Comparison of ENCODE assay signal across 8 mouse cellular contexts in the genomic region with DNA sequence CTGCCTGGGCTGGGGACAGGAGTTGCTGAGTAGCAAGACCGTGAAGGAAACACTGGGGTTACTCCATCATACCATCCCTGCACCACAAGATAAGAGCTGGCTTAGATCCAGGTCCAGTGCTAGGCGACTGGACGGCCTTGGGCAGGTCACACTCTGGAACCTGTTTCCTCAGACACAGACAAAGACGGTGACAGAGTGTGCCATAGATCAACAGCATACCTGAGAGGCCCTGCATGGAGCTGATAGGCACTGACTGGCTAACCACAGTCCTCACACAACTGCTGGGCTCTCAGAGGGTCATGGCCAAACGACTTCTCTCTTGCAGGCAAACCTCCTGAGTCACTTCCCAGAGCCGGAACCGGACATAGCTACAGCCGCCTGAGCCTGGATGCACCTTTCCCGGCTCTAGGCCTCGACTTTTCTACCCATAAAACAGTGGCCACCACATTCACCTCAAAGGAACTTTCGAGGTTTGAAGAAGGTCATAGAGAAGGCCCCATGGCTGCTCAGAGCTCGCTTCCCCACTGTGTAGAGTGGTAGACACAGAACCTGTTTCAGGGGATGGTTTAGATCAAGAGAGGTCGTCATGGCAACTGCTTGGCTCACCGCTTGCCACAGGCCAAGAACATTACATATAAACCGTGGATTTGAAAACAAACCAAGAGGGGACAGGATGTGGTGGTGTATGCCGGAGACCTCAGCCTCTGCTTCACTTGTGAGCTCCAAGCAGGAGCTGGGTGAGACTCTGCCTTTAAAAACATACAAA. TPM values are rescaled to one million over a fixed set of nuclear protein-coding genes. Genes with fewer than 3 reads are reported as not detected.
DNase-seq lines count a peak whose midpoint lies in the region; ATAC-seq and TF ChIP-seq lines count a peak whose summit lies in the region.

No protein-coding gene starts in this region.

- TF ChIP-seq CTCF in bone marrow, adult 2 months (IDR thresholded peaks at IDR 0.05; ENCODE audit: control insufficient read depth, insufficient read depth, low read length): 0 out of 2 replicates have a peak, but pooled peaks have one; percentile 6

- ATAC-seq in kidney, embryonic 16.5 days (ENCODE audit: low FRiP score, low TSS enrichment): peak; percentile 19; the same call in 1 of the 2 replicates
- peak; percentile 45; the same call in 1 of the 2 replicates for ATAC-seq in limb, embryonic 14.5 days (ENCODE audit: low FRiP score, low read depth)
- 0 out of 2 replicates have a peak, but pooled peaks have one; percentile 17 for ATAC-seq in midbrain, embryonic 16.5 days

- DNase-seq in kidney, adult 8-10 months: no peak
- peak; percentile 27 for DNase-seq in limb, embryonic 14.5 days (ENCODE audit: low spot score)
- no peak for DNase-seq in yolk sac, embryonic 10.5 days (ENCODE audit: low spot score)
- DNase-seq in retina, embryonic 14.5 days (ENCODE audit: low spot score): no peak
- no peak for DNase-seq in neural tube, embryonic 10.5 days (ENCODE audit: extremely low spot score, low spot score)

- no peaks in the 10 kb centered on the region for H3K9me3 ChIP-seq in kidney, embryonic 16.5 days (ENCODE audit: low read length)
- H3K9me3 ChIP-seq in limb, embryonic 14.5 days (ENCODE audit: control insufficient read depth, low read length): no peaks in the 10 kb centered on the region
- no peaks in the 10 kb centered on the region for H3K9me3 ChIP-seq in midbrain, embryonic 16.5 days (replicated peaks; ENCODE audit: control insufficient read depth, low read length, poor library complexity, severe bottlenecking)

- H3K27me3 ChIP-seq in kidney, embryonic 16.5 days (ENCODE audit: insufficient read depth, low read length): no peaks in the 10 kb centered on the region
- H3K27me3 ChIP-seq in limb, embryonic 14.5 days (ENCODE audit: control insufficient read depth, insufficient read depth, low read length): no peaks in the 10 kb centered on the region
- no peaks in the 10 kb centered on the region for H3K27me3 ChIP-seq in midbrain, embryonic 16.5 days (ENCODE audit: control insufficient read depth, insufficient read depth, low read depth, low read length)

- no peak for TF ChIP-seq POLR2A in bone marrow, adult 2 months (IDR thresholded peaks at IDR 0.05; ENCODE audit: borderline replicate concordance, control insufficient read depth, low read depth, low read length)
- TF ChIP-seq POLR2A in limb, embryonic 14.5 days (IDR thresholded peaks at IDR 0.05; ENCODE audit: borderline replicate concordance, extremely low read depth, insufficient read depth, insufficient read length): no peak

- no peak overlapping the region for H3K4me3 ChIP-seq in kidney, embryonic 16.5 days (ENCODE audit: low read length)
- no peak overlapping the region for H3K4me3 ChIP-seq in bone marrow, adult 2 months (replicated peaks; ENCODE audit: control insufficient read depth, low read depth, low read length)
- H3K4me3 ChIP-seq in limb, embryonic 14.5 days (replicated peaks; ENCODE audit: low read length): no peak overlapping the region
- no peak overlapping the region for H3K4me3 ChIP-seq in midbrain, embryonic 16.5 days (ENCODE audit: low read depth, low read length)

- H3K9ac ChIP-seq in kidney, embryonic 16.5 days (replicated peaks; ENCODE audit: low read length): no peak overlapping the region
- H3K9ac ChIP-seq in limb, embryonic 14.5 days (ENCODE audit: low read depth, low read length, severe bottlenecking): 0 out of 2 replicates have a peak overlapping the region, but pooled peaks have one; percentile 28
- H3K9ac ChIP-seq in midbrain, embryonic 16.5 days (ENCODE audit: low read depth, low read length): 0 out of 2 replicates have a peak overlapping the region, but pooled peaks have one; percentile 10

- H3K4me2 ChIP-seq in kidney, embryonic 16.5 days (replicated peaks; ENCODE audit: low read depth, low read length): no peak overlapping the region
- H3K4me2 ChIP-seq in limb, embryonic 14.5 days (replicated peaks; ENCODE audit: low read depth, low read length, severe bottlenecking): no peak overlapping the region
- H3K4me2 ChIP-seq in midbrain, embryonic 16.5 days (ENCODE audit: low read length): no peak overlapping the region

- H3K27ac ChIP-seq in kidney, embryonic 16.5 days (ENCODE audit: low read length): no peak overlapping the region
- peak overlapping the region; percentile 85 for H3K27ac ChIP-seq in bone marrow, adult 2 months (ENCODE audit: control insufficient read depth, insufficient read depth, low read depth, low read length, poor library complexity)
- no peak overlapping the region for H3K27ac ChIP-seq in limb, embryonic 14.5 days (replicated peaks; ENCODE audit: low read depth, low read length)
- peak overlapping the region; percentile 64 for H3K27ac ChIP-seq in midbrain, embryonic 16.5 days (ENCODE audit: low read length)

- peaks cover 30% of the 10 kb centered on the region for H3K4me1 ChIP-seq in kidney, embryonic 16.5 days (ENCODE audit: insufficient read depth, low read length)
- H3K4me1 ChIP-seq in bone marrow, adult 2 months (ENCODE audit: control insufficient read depth, insufficient read depth, low read length): peaks cover 7% of the 10 kb centered on the region
- H3K4me1 ChIP-seq in limb, embryonic 14.5 days (ENCODE audit: control insufficient read depth, insufficient read depth, low read length): peaks cover 15% of the 10 kb centered on the region
- H3K4me1 ChIP-seq in midbrain, embryonic 16.5 days (ENCODE audit: control insufficient read depth, insufficient read depth, low read length): peaks cover 32% of the 10 kb centered on the region

- H3K36me3 ChIP-seq in kidney, embryonic 16.5 days (ENCODE audit: insufficient read depth, low read length): no peaks in the 10 kb centered on the region
- H3K36me3 ChIP-seq in limb, embryonic 14.5 days (ENCODE audit: control insufficient read depth, insufficient read depth, low read length): no peaks in the 10 kb centered on the region
- no peaks in the 10 kb centered on the region for H3K36me3 ChIP-seq in midbrain, embryonic 16.5 days (ENCODE audit: control insufficient read depth, insufficient read depth, low read length)

- WGBS in kidney, embryonic 16.5 days: 57% methylated on average over 16 of the region's 16 CpGs
- 3% methylated on average over 16 of the region's 16 CpGs for WGBS in bone marrow, adult 2 months
- 63% methylated on average over 16 of the region's 16 CpGs for WGBS in limb, embryonic 14.5 days
- whole genome bisulfite sequencing in midbrain, embryonic 16.5 days: 63% methylated on average over 16 of the region's 16 CpGs

RNA-seq across cellular contexts. Expression of gene Paqr7, which starts 1.5 kb away (rescaled TPM):
- polyA plus RNA-seq in kidney, embryonic 16.5 days (2015; fragmentation: Nextera tagmentation; extraction: Ambion mirVana): 3.3 and 4.4 TPM in 2 replicates
- 10.2 and 10.8 TPM in 2 replicates for polyA plus RNA-seq in bone marrow, adult 2 months (2011; ENCODE audit: insufficient read depth, insufficient read length, low replicate concordance, missing spikeins)
- 5.9 and 8.2 TPM in 2 replicates for polyA plus RNA-seq in limb, embryonic 14.5 days (2012; rRNA removed)
- polyA plus RNA-seq in limb, embryonic 14.5 days (2014; fragmentation: Nextera tagmentation; extraction: Ambion mirVana): 2.3 and 2.9 TPM in 2 replicates
- polyA plus RNA-seq in midbrain, embryonic 16.5 days (2015; fragmentation: Nextera tagmentation; extraction: Ambion mirVana): 27.2 and 36.2 TPM in 2 replicates

RNA-seq across cellular contexts. Expression of gene Aunip, which starts 15.8 kb away (rescaled TPM):
- polyA plus RNA-seq in kidney, embryonic 16.5 days (2015; fragmentation: Nextera tagmentation; extraction: Ambion mirVana): 15.1 and 16.3 TPM in 2 replicates
- polyA plus RNA-seq in bone marrow, adult 2 months (2011; ENCODE audit: insufficient read depth, insufficient read length, low replicate concordance, missing spikeins): 9.5 and 13.9 TPM in 2 replicates
- polyA plus RNA-seq in limb, embryonic 14.5 days (2012; rRNA removed): 6.7 and 10.3 TPM in 2 replicates
- 3.5 and 3.6 TPM in 2 replicates for polyA plus RNA-seq in limb, embryonic 14.5 days (2014; fragmentation: Nextera tagmentation; extraction: Ambion mirVana)
- polyA plus RNA-seq in midbrain, embryonic 16.5 days (2015; fragmentation: Nextera tagmentation; extraction: Ambion mirVana): 1.3 and 1.7 TPM in 2 replicates

RNA-seq across cellular contexts. Expression of gene Stmn1, which starts 26.8 kb away (rescaled TPM):
- 1,595 and 1,651 TPM in 2 replicates for polyA plus RNA-seq in kidney, embryonic 16.5 days (2015; fragmentation: Nextera tagmentation; extraction: Ambion mirVana)
- polyA plus RNA-seq in bone marrow, adult 2 months (2011; ENCODE audit: insufficient read depth, insufficient read length, low replicate concordance, missing spikeins): 297 and 423 TPM in 2 replicates
- polyA plus RNA-seq in limb, embryonic 14.5 days (2012; rRNA removed): 246 and 428 TPM in 2 replicates
- polyA plus RNA-seq in limb, embryonic 14.5 days (2014; fragmentation: Nextera tagmentation; extraction: Ambion mirVana): 1,273 and 1,449 TPM in 2 replicates
- polyA plus RNA-seq in midbrain, embryonic 16.5 days (2015; fragmentation: Nextera tagmentation; extraction: Ambion mirVana): 7,758 and 8,549 TPM in 2 replicates

RNA-seq across cellular contexts. Expression of gene Mtfr1l, which starts 40.2 kb away (rescaled TPM):
- 126 and 127 TPM in 2 replicates for polyA plus RNA-seq in kidney, embryonic 16.5 days (2015; fragmentation: Nextera tagmentation; extraction: Ambion mirVana)
- 35.3 and 57.2 TPM in 2 replicates for polyA plus RNA-seq in bone marrow, adult 2 months (2011; ENCODE audit: insufficient read depth, insufficient read length, low replicate concordance, missing spikeins)
- 111 and 132 TPM in 2 replicates for polyA plus RNA-seq in limb, embryonic 14.5 days (2012; rRNA removed)
- polyA plus RNA-seq in limb, embryonic 14.5 days (2014; fragmentation: Nextera tagmentation; extraction: Ambion mirVana): 123 and 140 TPM in 2 replicates
- 169 and 175 TPM in 2 replicates for polyA plus RNA-seq in midbrain, embryonic 16.5 days (2015; fragmentation: Nextera tagmentation; extraction: Ambion mirVana)

RNA-seq across cellular contexts. Expression of gene Selenon, which starts 57.0 kb away (rescaled TPM):
- polyA plus RNA-seq in kidney, embryonic 16.5 days (2015; fragmentation: Nextera tagmentation; extraction: Ambion mirVana): 9.5 and 9.7 TPM in 2 replicates
- polyA plus RNA-seq in bone marrow, adult 2 months (2011; ENCODE audit: insufficient read depth, insufficient read length, low replicate concordance, missing spikeins): 7.1 and 8.4 TPM in 2 replicates
- polyA plus RNA-seq in limb, embryonic 14.5 days (2012; rRNA removed): 68.5 and 86.7 TPM in 2 replicates
- polyA plus RNA-seq in limb, embryonic 14.5 days (2014; fragmentation: Nextera tagmentation; extraction: Ambion mirVana): 48.5 and 75.4 TPM in 2 replicates
- polyA plus RNA-seq in midbrain, embryonic 16.5 days (2015; fragmentation: Nextera tagmentation; extraction: Ambion mirVana): 6.7 and 9.2 TPM in 2 replicates

Comparison
In these comparisons a context has a peak if more than half of its experiments do, and no peak if none do; other contexts are left out.
1. H3K27ac ChIP-seq: peak in bone marrow, adult 2 months (single experiment) and midbrain, embryonic 16.5 days (single experiment); none in kidney, embryonic 16.5 days (single experiment) and limb, embryonic 14.5 days (single experiment).
2. Peak in every context shown above with its lines, with median percentiles within 50 percentile points of each other: ATAC-seq.